Mouse (Mus musculus): Measurements from ENCODE around the gene Zfp385a. TPM values are rescaled to one million over a fixed set of nuclear protein-coding genes. Genes with fewer than 3 reads are reported as not detected.

The Zfp385a gene
- polyA plus RNA-seq (2015; fragmentation: Nextera tagmentation; extraction: Ambion mirVana), result 8.2 and 9.3 TPM in 2 replicates

- peak within 1 kb of the TSS; percentile 48 for H3K9ac ChIP-seq
- ATAC-seq (ENCODE audit: insufficient read depth, low FRiP score, low read depth), result no peak; the same call in 1 of the 2 replicates
- peaks cover 7% of the 10 kb centered on the region; the same call in 1 of the 2 replicates for H3K36me3 ChIP-seq
- no peaks in the 10 kb centered on the region for H3K9me3 ChIP-seq
- peak within 1 kb of the TSS; percentile 60 for H3K4me3 ChIP-seq (replicated peaks)
- WGBS, result under 1% methylated on average over 25 of the region's 26 CpGs
- H3K27me3 ChIP-seq (replicated peaks), result peaks cover 21% of the 10 kb centered on the region; the same call in 1 of the 2 replicates
- peak within 1 kb of the TSS; percentile 92 for H3K4me2 ChIP-seq
- peaks cover 20% of the 10 kb centered on the region for H3K4me1 ChIP-seq
- H3K27ac ChIP-seq, result no peak within 1 kb of the TSS
Observed at GRCm38 (mm10) chr15:103339961-103340337, at the start of gene Zfp385a. Gene Zfp385a (minus strand): TSS chr15:103340093.

GRCm38 (mm10) chr15:103388556-103389145, 48.8 kb upstream of the Zfp385a start:
- Histone ChIP-seq H3K4me1 (0 out of 2 replicates have a peak, but pooled peaks cover 1% of the 10 kb centered on the region), H3K4me3 (replicated peaks) (no peak overlapping the region), H3K27ac (no peak overlapping the region), H3K4me2 (no peak overlapping the region), H3K9me3 (no peaks in the 10 kb centered on the region), H3K27me3 (replicated peaks) (no peaks in the 10 kb centered on the region), H3K9ac (no peak overlapping the region), H3K36me3 (no peaks in the 10 kb centered on the region)
- WGBS, result 47% methylated on average over 4 of the region's 4 CpGs
- no peak for ATAC-seq (ENCODE audit: insufficient read depth, low FRiP score, low read depth)

DNA sequence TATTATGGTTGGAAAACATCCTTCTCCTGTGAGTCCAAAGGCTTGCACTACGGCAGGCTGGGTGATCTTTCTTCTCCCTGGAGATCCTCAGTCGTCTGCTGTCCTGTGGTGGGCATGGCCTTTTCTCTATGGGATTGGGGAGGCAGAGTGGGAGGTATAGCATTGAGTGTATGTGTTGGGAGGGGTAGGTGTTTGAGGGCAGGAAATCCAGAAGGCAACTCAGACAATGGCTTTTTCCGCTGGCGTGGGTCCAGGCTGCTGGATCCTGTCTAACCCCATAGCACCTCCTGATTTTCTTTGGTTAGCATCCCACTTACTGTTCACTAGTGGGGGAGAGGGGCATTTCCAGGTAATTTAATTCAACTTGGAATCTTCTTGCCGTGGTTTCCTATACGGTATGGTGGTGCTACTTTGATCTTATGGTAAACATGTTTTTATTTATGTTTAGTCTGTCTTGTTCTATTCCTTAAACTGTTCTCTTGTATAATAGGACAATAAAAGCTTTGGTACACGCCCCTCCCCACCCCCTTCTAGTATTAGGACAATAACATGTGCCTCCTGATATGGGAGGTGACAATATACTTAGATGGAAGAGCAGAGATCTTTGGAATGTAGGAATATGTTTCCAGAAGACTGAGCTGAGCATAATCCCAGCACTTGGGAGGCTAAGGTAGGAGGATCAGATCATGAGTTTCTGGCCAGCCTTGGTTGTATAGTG, 44.0 kb upstream of the Zfp385a start:
- H3K36me3 ChIP-seq, result no peaks in the 10 kb centered on the region
- no peaks in the 10 kb centered on the region for H3K27me3 ChIP-seq (replicated peaks)
- H3K4me3 ChIP-seq (replicated peaks), result no peak overlapping the region
- no peak for ATAC-seq (ENCODE audit: insufficient read depth, low FRiP score, low read depth)
- H3K4me2 ChIP-seq, result no peak overlapping the region
- H3K9me3 ChIP-seq, result no peaks in the 10 kb centered on the region
- WGBS, result 54% methylated on average over 7 of the region's 7 CpGs
- peak overlapping the region; percentile 53 for H3K27ac ChIP-seq
- peaks cover 12% of the 10 kb centered on the region for H3K4me1 ChIP-seq
- no peak overlapping the region for H3K9ac ChIP-seq

DNA sequence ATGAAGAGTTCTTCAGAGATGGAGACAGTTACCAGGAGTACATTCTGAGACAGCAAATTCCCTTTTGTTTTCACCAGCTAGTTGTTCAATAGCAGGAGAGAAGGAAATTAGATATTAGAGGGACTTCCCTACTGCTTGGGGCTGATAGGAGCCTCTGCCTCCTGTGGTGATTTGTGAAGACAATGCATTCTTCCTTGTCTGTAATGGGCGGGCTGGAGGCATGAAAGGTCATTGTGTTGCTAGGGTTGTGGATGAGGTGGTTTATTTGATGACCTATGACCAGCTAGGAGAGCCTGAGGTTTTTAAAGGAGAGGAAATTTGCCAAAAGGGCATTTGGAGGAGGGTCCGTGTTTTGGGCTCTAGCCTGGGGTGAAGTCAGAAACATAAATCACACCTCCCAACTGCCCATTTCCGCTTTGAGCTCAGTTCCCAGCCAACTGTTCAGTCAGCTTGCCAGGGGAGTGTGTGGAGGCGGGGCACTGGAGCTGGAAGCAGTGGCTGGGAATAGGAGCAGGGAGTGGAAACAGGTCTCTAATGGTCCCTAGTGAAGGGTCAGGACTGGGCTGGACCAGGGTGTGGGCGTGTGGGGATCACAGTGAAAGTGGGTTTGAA, 43.0 kb upstream of the Zfp385a start:
- 26% methylated on average over 5 of the region's 5 CpGs for WGBS
- ATAC-seq (ENCODE audit: insufficient read depth, low FRiP score, low read depth), result peak; percentile 40; the same call in 1 of the 2 replicates

GRCm38 (mm10) chr15:103382075-103382474, 42.2 kb upstream of the Zfp385a start:
- Histone ChIP-seq H3K27ac (no peak overlapping the region), H3K9ac (no peak overlapping the region), H3K4me2 (no peak overlapping the region), H3K36me3 (no peaks in the 10 kb centered on the region), H3K4me1 (peaks cover 30% of the 10 kb centered on the region), H3K9me3 (no peaks in the 10 kb centered on the region), H3K27me3 (replicated peaks) (no peaks in the 10 kb centered on the region), H3K4me3 (replicated peaks) (no peak overlapping the region)
- WGBS, result 89% methylated on average over 2 of the region's 2 CpGs
- no peak for ATAC-seq (ENCODE audit: insufficient read depth, low FRiP score, low read depth)

More for the DNA sequence above, 43.0 kb upstream of the Zfp385a start:
- Histone ChIP-seq H3K4me2 (no peak overlapping the region), H3K9me3 (no peaks in the 10 kb centered on the region), H3K4me3 (replicated peaks) (no peak overlapping the region), H3K36me3 (no peaks in the 10 kb centered on the region), H3K27me3 (replicated peaks) (no peaks in the 10 kb centered on the region), H3K27ac (peak overlapping the region; percentile 53), H3K4me1 (peaks cover 22% of the 10 kb centered on the region), H3K9ac (no peak overlapping the region)

DNA sequence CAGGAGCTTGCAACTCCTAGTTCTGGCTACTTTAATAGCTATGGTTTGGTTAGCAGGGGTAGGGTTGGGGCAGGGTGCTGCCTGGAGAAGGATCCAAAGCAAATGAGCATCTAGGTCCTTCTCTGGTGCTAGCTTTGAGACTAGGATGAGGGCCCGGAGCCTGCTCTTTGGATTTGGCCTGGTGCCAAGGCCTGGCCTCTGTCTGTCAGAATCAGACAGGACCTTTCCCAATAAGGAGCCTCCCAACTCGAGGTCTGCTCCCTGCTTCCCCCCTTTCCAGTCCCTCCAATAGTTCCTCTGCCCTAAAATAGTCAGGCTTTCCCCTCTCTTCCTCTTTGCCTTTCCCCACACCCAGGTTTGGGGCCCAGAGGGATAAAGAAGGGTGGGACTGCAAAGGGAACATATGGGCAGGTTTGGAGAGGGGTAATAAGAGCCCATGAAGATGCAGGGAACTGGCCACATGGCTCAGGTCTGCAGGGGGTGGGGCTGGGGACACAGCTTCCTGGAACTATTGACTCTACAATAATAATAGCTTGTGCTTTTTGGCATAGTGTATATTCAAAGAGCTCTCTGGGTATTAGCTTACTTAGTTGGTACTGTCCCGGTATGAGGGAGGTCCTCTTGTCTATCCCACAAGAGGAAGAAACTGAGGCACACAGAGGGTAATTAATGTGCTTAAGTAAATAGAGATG, 38.9 kb upstream of the Zfp385a start:
- Histone ChIP-seq H3K36me3 (no peaks in the 10 kb centered on the region), H3K27ac (peak overlapping the region; percentile 77), H3K27me3 (replicated peaks) (no peaks in the 10 kb centered on the region), H3K4me3 (replicated peaks) (no peak overlapping the region), H3K9me3 (no peaks in the 10 kb centered on the region), H3K4me1 (peaks cover 38% of the 10 kb centered on the region), H3K4me2 (no peak overlapping the region), H3K9ac (no peak overlapping the region)
- peak; percentile 44 for ATAC-seq (ENCODE audit: insufficient read depth, low FRiP score, low read depth)
- 27% methylated on average over 3 of the region's 3 CpGs for WGBS

- Histone ChIP-seq H3K36me3 (no peaks in the 10 kb centered on the region), H3K4me3 (replicated peaks) (no peak overlapping the region), H3K27me3 (replicated peaks) (no peaks in the 10 kb centered on the region), H3K4me1 (peaks cover 31% of the 10 kb centered on the region), H3K9me3 (no peaks in the 10 kb centered on the region), H3K4me2 (no peak overlapping the region), H3K27ac (peak overlapping the region; percentile 77), H3K9ac (no peak overlapping the region)
- peak; percentile 40; the same call in 1 of the 2 replicates for ATAC-seq (ENCODE audit: insufficient read depth, low FRiP score, low read depth)
- 56% methylated on average over 3 of the region's 3 CpGs for WGBS
Observed at GRCm38 (mm10) chr15:103377752-103378664, 38.1 kb upstream of the Zfp385a start.

DNA sequence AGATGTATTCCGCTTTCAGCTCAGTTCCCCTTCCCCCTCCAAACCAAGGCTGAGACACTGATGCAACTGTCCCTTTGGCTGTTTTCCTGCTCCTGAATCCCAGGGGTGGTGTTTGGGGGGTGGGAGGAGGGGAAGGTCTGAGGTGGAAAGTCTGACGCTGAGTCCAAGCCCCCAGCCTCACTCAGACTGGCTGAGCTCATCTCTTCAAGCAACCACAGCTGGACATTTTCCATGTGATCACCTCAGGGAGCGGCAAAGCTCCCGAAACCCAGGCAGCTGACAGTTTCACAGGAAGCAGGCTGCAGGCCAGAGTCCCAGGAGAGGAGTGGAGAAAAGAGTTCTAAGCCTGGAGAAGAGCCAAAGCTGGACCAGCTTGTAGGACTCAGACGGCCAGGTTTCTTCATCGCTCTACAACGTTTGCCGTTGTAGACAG, 37.0 kb upstream of the Zfp385a start:
- H3K4me2 ChIP-seq, result no peak overlapping the region
- H3K27me3 ChIP-seq (replicated peaks), result no peaks in the 10 kb centered on the region
- WGBS, result 37% methylated on average over 8 of the region's 8 CpGs
- peaks cover 28% of the 10 kb centered on the region for H3K4me1 ChIP-seq
- H3K36me3 ChIP-seq, result no peaks in the 10 kb centered on the region
- H3K27ac ChIP-seq, result peak overlapping the region; percentile 77
- no peak overlapping the region for H3K4me3 ChIP-seq (replicated peaks)
- ATAC-seq (ENCODE audit: insufficient read depth, low FRiP score, low read depth), result peak; percentile 20; the same call in 1 of the 2 replicates
- H3K9me3 ChIP-seq, result no peaks in the 10 kb centered on the region
- no peak overlapping the region for H3K9ac ChIP-seq

DNA sequence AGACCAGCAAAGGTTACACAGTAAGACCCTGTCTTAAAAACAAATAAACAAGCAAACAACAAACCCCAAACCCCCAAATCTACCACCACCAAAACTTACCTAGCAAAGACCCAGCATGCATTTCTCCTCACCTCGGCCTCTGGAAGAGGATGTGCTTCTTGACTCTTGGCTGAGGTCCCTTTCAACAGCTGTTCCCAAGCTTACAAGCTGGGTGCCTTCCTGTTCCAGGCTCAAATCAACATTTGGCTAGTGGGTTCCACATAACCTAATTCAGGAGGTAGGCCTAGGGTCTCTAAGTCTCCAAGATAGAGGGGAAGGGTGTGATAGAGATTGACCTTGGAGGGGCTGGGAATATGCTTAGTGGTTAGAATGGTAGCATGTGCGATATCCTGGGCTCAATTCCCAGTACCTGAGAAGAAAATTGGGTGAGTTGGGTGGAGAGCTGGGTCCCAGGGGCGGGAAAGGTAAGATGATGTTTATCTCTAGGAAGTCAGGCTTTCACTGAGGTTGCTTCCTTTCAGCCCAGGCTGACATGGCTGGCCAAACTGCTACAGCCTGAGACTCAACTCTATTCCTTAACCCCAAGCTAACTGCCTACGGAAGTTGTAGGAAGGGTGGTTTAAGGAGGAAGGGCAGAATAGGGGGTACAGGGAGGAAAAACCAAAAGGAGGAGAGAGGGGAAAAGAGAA, 35.4 kb upstream of the Zfp385a start:
- Histone ChIP-seq H3K4me3 (replicated peaks) (no peak overlapping the region), H3K9me3 (no peaks in the 10 kb centered on the region), H3K4me1 (peaks cover 28% of the 10 kb centered on the region), H3K27me3 (replicated peaks) (no peaks in the 10 kb centered on the region), H3K27ac (no peak overlapping the region), H3K4me2 (no peak overlapping the region), H3K36me3 (no peaks in the 10 kb centered on the region), H3K9ac (no peak overlapping the region)
- ATAC-seq (ENCODE audit: insufficient read depth, low FRiP score, low read depth), result no peak
- WGBS, result 82% methylated on average over 4 of the region's 4 CpGs

- Histone ChIP-seq H3K4me1 (peaks cover 17% of the 10 kb centered on the region), H3K9me3 (no peaks in the 10 kb centered on the region), H3K27ac (no peak overlapping the region), H3K4me3 (replicated peaks) (no peak overlapping the region), H3K4me2 (no peak overlapping the region), H3K9ac (no peak overlapping the region), H3K27me3 (replicated peaks) (no peaks in the 10 kb centered on the region), H3K36me3 (no peaks in the 10 kb centered on the region)
- ATAC-seq (ENCODE audit: insufficient read depth, low FRiP score, low read depth), result no peak
Observed at GRCm38 (mm10) chr15:103372461-103372860, 32.6 kb upstream of the Zfp385a start.

Data from stomach, embryonic 15.5 days (tissue).